Mouse (Mus musculus): ENCODE measurements around the gene Fkbp7.
"Not testable (repeated sequence)": the region's sequence is repeated elsewhere in the genome, so short reads cannot be mapped to it uniquely, and the experiment has no call there.

GRCm38 (mm10) chr2:76622316-76622715 lies 50.6 kb downstream of the Fkbp7 start:
- TF ChIP-seq POLR2A (IDR thresholded peaks at IDR 0.05; ENCODE audit: control insufficient read depth in 1 of 2, insufficient read depth in 1 of 2, low read depth in 1 of 2, low read length in 2 of 2, poor library complexity in 1 of 2); CTCF (IDR thresholded peaks at IDR 0.05 in 2 of 3, conservative IDR thresholded peaks at IDR 0.05 in 1 of 3; ENCODE audit: control insufficient read depth in 1 of 3, insufficient read depth in 1 of 3, low read depth in 2 of 3, low read length in 3 of 3, poor library complexity in 1 of 3, severe bottlenecking in 1 of 3); ZNF384 (IDR thresholded peaks at IDR 0.05; ENCODE audit: low read depth, low read length); KAT2A (conservative IDR thresholded peaks at IDR 0.05; ENCODE audit: low read depth, low read length); BHLHE40 (IDR thresholded peaks at IDR 0.05; ENCODE audit: borderline replicate concordance, low read depth, low read length); ZC3H11A (IDR thresholded peaks at IDR 0.05; ENCODE audit: low read depth, low read length): not testable (repeated sequence)
- TF ChIP-seq TCF12 (IDR thresholded peaks at IDR 0.05; ENCODE audit: low read depth, low read length) (0 out of 2 replicates have a peak, but pooled peaks have one; percentile 26), EP300 (IDR thresholded peaks at IDR 0.05; ENCODE audit: low read depth in 1 of 2, low read length in 2 of 2) (peak in 1 of 2 experiments; percentile 59; a peak in 1 of 4 replicates)
